Comparison of ENCODE assay signal across 8 mouse cellular contexts in the genomic region with DNA sequence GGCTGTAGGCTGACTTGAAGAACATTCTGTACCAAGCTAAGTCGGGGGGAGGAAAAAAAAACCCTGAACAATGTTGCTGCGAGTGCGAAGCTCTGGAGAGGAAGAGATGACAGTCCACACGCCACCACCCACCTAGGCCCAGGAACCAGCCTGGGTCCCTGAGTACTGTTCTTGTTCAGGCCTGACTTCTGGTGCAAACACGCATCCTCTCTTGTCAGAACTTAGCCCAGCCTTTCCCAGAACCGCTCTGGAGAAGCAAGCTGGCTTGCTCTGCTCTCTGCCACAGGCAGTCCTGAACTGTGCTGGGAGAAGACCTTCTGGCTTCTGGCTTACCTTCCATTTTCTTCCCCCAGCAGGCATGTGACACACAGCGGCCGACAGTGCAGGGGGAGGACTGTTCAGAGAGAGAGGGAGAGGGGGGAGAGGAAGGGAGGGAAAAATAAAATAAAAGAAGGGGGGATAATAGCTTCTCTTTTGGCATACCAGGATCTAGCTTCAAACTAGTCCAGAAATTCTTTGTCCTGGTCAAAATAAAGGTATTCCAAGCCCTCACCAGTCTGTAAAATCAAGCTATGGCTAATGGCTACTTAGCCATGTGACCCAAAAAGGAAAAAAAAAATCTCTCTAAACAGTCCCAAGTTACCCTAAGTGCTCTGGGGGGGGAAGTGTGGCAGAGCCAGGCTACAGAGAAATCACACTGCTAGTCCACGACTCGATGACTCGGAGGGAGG. TPM values are rescaled to one million over a fixed set of nuclear protein-coding genes. Genes with fewer than 3 reads are reported as not detected.
DNase-seq lines count a peak whose midpoint lies in the region; TF ChIP-seq lines count a peak whose summit lies in the region.

No protein-coding gene starts in this region.

- peak overlapping the region; percentile 97 for H3K27ac ChIP-seq in heart, adult 2 months

- peak; percentile 71 for TF ChIP-seq EP300 in heart, adult 2 months (IDR thresholded peaks at IDR 0.05; ENCODE audit: insufficient read depth, low read depth, low read length)

- no peaks in the 10 kb centered on the region for H3K27me3 ChIP-seq in heart, adult 2 months (ENCODE audit: control insufficient read depth, insufficient read depth, low read length)

- WGBS in heart, adult 2 months: under 1% methylated on average over 11 of the region's 11 CpGs

- TF ChIP-seq CTCF in heart, adult 2 months (IDR thresholded peaks at IDR 0.05): no peak

- peak; percentile 74 for DNase-seq in layer of hippocampus, adult 11-12 months (ENCODE audit: low spot score)
- no peak for DNase-seq in layer of hippocampus, postnatal 14 days (ENCODE audit: low spot score in 2 of 2)
- peak; percentile 72 for DNase-seq in cerebellum, adult 9-10 months
- peak; percentile 77 to 80 for DNase-seq in heart, adult 2 months
- DNase-seq in kidney, adult 11 months: peak; percentile 61
- DNase-seq in liver: peak; percentile 63
- peak; percentile 70 for DNase-seq in naive thymus-derived CD4-positive, alpha-beta T cell, adult 2 months (ENCODE audit: low read depth)
- DNase-seq in thymus, postnatal 10 days (ENCODE audit: low spot score in 2 of 2): peak; percentile 26 to 42

- H3K79me2 ChIP-seq in heart, adult 2 months (replicated peaks; ENCODE audit: control insufficient read depth, insufficient read depth, low read length): no peaks in the 10 kb centered on the region

- peak overlapping the region; percentile 40 for H3K4me3 ChIP-seq in heart, adult 2 months

- H3K36me3 ChIP-seq in heart, adult 2 months (ENCODE audit: control insufficient read depth, insufficient read depth, low read length): peaks cover 29% of the 10 kb centered on the region

- TF ChIP-seq POLR2A in heart, adult 2 months (IDR thresholded peaks at IDR 0.05; ENCODE audit: insufficient read depth, low read depth, low read length): peak; percentile 85

- intact Hi-C loops in heart, adult 2 months (cut with DNase I): loop anchor here (1.0 to 2.0 kb wide), 2 partner anchors 27 to 31 kb away; no protein-coding TSS in a partner anchor

- H3K9ac ChIP-seq in heart, adult 2 months (ENCODE audit: low read depth, low read length): peak overlapping the region; percentile 66

- H3K4me1 ChIP-seq in heart, adult 2 months (ENCODE audit: control insufficient read depth, insufficient read depth, low read length): peaks cover 69% of the 10 kb centered on the region

RNA-seq across cellular contexts. Expression of gene Zmynd8, which starts 14.8 kb away (rescaled TPM):
- 100 to 1,000 TPM; 138 to 143 TPM for total RNA-seq in layer of hippocampus, postnatal 14 days (2021)
- 10 to 100 TPM; 44.4 to 47.2 TPM for total RNA-seq in heart, adult 2 months (2021)
- 20.4 and 31.2 TPM in 2 replicates for polyA plus RNA-seq in heart, adult 2 months (2012; rRNA removed)

Comparison
In these comparisons a context has a peak if more than half of its experiments do, and no peak if none do; other contexts are left out.
1. DNase-seq: peak in layer of hippocampus, adult 11-12 months (single experiment), cerebellum, adult 9-10 months (single experiment), heart, adult 2 months (2 of 2), kidney, adult 11 months (single experiment), liver (single experiment), naive thymus-derived CD4-positive, alpha-beta T cell, adult 2 months (single experiment) and thymus, postnatal 10 days (2 of 2); none in layer of hippocampus, postnatal 14 days (0 of 2).